Mouse (Mus musculus) layer of hippocampus, postnatal 14 days (tissue): Measurements from ENCODE around the gene Bzw2. TPM values are rescaled to one million over a fixed set of nuclear protein-coding genes. Genes with fewer than 3 reads are reported as not detected.

Experiments used
- DNase-seq, 2 experiments: peaks; one replicate each; pipeline ENCODE4 v3.0.0; 2021 to 2022; ENCODE audit warnings: low spot score in 2 of 2, mixed read lengths in 1 of 2
- total RNA-seq, 2 experiments: library from RNA; stranded (reverse); gene quantifications; 2 replicates each; pipeline ENCODE4 v1.2.3; 2021

Gene Bzw2
- total RNA-seq, 2 experiments from 2014 or later = 89.3 to 95.3 TPM

DNA sequence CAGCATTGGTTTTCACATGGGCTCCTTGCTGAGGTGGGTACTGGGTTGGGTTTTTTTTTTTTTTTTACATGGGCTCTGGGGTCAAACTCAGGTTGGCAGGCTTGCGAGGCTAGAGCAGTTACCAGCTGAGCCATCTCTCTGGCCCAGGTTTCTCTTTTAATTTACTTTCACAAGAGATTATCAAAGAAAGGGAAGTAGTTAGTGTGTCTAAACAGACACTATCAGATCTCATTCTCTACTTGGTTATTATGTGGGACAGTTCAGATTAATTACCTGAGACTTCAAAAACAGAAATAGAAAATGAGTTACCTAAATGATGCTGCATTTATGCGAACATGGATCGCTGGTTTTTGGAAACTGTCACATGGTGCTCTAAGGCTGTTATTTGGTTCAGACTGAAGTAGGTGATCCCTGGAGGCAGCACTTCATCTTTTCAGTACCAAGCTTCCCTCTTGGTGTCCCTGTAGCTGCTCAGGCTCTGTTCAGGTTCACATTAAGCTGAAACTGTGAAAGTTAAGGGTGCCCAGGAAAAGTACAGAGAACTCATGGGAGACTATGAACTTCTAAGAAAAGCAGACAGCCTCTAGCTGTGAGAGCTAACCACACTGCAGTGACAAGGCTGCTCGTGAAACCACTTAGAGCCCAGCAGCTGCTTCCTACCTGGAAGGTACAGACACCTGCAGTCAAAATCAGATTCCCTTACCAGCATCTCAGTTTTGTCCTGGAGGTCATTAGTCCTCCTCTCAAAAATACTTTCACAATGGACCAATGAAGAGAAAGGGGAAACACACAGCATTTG lies 79.6 kb downstream of the Bzw2 start:
- DNase-seq = no peak

GRCm38 (mm10) chr12:36072860-36073259 lies 85.0 kb downstream of the Bzw2 start:
- DNase-seq = no peak

- DNase-seq = no peak
Measured at GRCm38 (mm10) chr12:36070231-36070630, 87.6 kb downstream of the Bzw2 start.

DNA sequence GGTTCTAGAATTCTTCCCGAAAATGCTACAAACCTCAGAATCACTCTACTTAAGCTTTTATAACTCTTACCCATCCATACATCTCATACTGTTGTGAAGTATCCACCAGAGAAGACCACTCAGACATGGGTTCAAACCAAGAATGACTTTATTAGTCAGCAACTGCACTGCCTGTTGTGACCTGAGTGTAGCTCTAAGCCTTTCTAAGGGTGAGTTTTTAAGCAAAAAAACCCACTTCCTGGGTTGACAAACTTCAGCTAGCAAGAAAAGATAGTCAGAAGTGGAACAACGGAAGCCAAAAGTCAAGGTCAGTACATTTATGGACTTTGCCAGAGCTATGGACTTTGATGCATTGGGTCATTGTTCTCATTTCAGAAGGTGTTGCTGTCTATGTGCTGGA lies 90.3 kb downstream of the Bzw2 start:
- no peak for DNase-seq

- peak in 1 of 2 experiments; percentile 68 for DNase-seq
Measured at GRCm38 (mm10) chr12:36065911-36066310, 92.0 kb downstream of the Bzw2 start.

DNA sequence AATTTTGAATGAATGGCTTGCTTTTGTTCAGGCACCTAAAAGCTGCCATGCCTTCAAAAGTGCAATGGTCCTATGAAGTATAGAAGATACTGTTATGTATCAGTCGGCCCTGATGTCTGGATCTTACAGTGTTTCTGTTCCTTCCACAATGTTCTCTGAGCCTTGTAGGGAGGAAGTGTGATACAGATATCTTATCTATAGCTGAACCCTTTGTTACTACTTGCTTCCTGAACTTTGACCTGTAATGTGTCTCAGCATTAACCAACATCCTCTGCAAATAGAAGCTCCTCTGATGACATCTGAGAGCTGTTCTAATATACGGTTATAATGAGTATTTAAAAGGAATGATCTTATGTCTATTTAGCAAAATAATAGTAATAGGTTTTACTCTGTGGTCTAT lies 100.2 kb downstream of the Bzw2 start:
- no peak for DNase-seq

DNA sequence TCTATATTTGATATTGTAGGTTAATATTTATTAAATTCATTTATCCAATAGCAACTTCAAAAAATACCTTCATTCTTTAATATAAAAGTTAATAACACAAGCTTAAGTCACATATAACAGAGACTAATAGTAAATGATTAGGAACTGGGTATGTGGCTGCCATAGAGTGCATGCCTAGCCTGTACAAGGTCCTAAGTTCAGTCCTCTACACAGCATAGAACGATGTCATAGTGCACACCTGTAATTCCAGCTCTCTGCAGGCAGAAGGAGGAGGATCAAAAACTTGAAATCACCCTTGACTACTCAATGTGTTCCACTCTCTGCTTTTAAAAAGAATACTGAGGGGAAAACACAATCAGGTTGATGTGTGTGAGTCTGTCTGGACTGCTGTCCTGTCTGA lies 107.6 kb downstream of the Bzw2 start:
- DNase-seq = no peak

- DNase-seq = no peak
Measured at GRCm38 (mm10) chr12:36047593-36047992, 110.3 kb downstream of the Bzw2 start.

GRCm38 (mm10) chr12:36046196-36046595 lies 111.7 kb downstream of the Bzw2 start:
- DNase-seq = no peak

DNA sequence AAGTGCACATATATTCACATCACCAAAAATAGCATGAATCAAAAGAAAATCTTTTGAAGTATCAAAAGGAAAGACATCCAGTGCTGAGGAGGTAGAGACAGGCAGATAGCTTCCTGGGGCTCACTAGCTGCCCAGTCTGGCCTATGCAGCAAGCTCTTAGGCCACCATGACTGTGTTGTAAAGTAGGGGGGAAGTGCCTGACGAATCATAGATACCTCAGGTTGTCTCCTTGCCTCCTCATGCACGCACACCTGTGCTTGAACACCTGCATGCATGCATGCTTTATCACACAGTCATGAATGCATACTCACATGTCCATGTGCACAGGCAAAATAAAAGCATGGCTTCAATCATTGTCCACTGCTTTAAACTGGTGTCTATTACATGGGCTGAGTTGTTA lies 113.2 kb downstream of the Bzw2 start:
- no peak for DNase-seq

DNA sequence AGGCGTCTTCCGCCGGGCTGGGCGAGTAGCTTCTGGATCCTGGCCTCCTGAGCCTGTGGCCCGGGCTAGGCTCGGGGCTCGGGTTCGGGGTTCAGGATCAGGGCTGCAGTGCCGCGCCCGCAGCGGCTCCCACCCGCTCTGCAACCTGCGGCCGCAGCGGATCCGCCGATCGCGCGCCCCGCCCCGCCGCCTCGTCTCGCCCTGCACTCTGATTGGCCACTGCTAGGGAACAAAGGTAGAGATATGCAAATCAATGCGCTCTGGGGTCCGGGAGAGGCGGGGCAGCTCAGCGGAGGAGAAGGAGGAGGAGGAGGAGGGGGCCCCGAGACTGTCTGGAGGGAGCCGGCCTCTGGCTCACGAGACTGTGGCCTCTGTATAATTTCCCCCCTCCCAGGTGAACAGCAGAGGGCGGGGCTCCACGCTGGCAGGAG lies 115.5 kb downstream of the Bzw2 start, which contains the start of gene Tspan13:
TSS of gene Tspan13 (minus strand) at position 153 of the 431 bp plus-strand sequence.
- peak; percentile 84 to 94 for DNase-seq

Other genes starting within 250 kb of the Bzw2 start
- gene Agr3, start 232.5 kb downstream of the Bzw2 start, total RNA-seq = not detected
- gene Agr2, start 165.2 kb downstream of the Bzw2 start, total RNA-seq = not detected
- gene Tspan13, start 115.6 kb downstream of the Bzw2 start, total RNA-seq = 100 to 1,000 TPM; 278 to 281 TPM
- gene Ankmy2, start 966 bp downstream of the Bzw2 start, total RNA-seq = 10 to 100 TPM; 50.4 to 51.8 TPM
- not detected for gene Lrrc72, start 95.3 kb upstream of the Bzw2 start, total RNA-seq
- 10 to 100 TPM in 1 of 2 experiments, 1 to 10 TPM in 1; 6.6 to 33.9 TPM for gene Sostdc1, start 156.1 kb upstream of the Bzw2 start, total RNA-seq
- gene Ispd, start 223.4 kb upstream of the Bzw2 start, total RNA-seq = 10 to 100 TPM; 13.1 to 13.4 TPM
- gene D630036H23Rik, start 224.1 kb upstream of the Bzw2 start, total RNA-seq = 1 to 10 TPM; 2.7 to 3.0 TPM